Mouse (Mus musculus) E14TG2a.4 (cell line): Measurements from ENCODE around the gene Lemd1.

Source experiments
- CTCF ChIP-seq: conservative IDR thresholded peaks from 2 replicates; pipeline ENCODE4 v1.5.1; 2014; ENCODE audit warnings: low read length
- NANOG ChIP-seq: IDR thresholded peaks from 2 replicates; pipeline ENCODE4 v1.6.1; 2014; ENCODE audit warnings: borderline replicate concordance, low read length, mixed read lengths
- POU5F1 ChIP-seq: IDR thresholded peaks from 2 replicates; pipeline ENCODE4 v1.6.1; 2014; ENCODE audit warnings: low read length, borderline replicate concordance

- TF ChIP-seq CTCF (peak; percentile 79), POU5F1 (no peak), NANOG (no peak)
Measured at GRCm38 (mm10) chr1:132155737-132156136, 35.5 kb upstream of the Lemd1 start.
